Mouse (Mus musculus) heart, postnatal 25 days (tissue): ENCODE measurements around the gene Rassf10. TPM values are rescaled to one million over a fixed set of nuclear protein-coding genes. Genes with fewer than 3 reads are reported as not detected.
A peak's percentile ranks its signal among the peaks of the same experiment; 100 is the strongest.

Experiments
- DNase-seq: peaks from one replicate; pipeline ENCODE4 v3.0.0; 2022; ENCODE audit warnings: low spot score
- intact Hi-C: fragments of 180-260 bp; cut with DNase I; formaldehyde crosslinking; loops from one replicate; pipeline ENCODE4 v1.15.1; 2025
- total RNA-seq, 2 experiments: library from RNA; stranded (reverse); gene quantifications; 2 replicates each; pipeline ENCODE4 v1.2.3; 2021

Gene Rassf10
- total RNA-seq, 2 experiments from 2014 or later, result 1.8 to 2.0 TPM

DNA sequence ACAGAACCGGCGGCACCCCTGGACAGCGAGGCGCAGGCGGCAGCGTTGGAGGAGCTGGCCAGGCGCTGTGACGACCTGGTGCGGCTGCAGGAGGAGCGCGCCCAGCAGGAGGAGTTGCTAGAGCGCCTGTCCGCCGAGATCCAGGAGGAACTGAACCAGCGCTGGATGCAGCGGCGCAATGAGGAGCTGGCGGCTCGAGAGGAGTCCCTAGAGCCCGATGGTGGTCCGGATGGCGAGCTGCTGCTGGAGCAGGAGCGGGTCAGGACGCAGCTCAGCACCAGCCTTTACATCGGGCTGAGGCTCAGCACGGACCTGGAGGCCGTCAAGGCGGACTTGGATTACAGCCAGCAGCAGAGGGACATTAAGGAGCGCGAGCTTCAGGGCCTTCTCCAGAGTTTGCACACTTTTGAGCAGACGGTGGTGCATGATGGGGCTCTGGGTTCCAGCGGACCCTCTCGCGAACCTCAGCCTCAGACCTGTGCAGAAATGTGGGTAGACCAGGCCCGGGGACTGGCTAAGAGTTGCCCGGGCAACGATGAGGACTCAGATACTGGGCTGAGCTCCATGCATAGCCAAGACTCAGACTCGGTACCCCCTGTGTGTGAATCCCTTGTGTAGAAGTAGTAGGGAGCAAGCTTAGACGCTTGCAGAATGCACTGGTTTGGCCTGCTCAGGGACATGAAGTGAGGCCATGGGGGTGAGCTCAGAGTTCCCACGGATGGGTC, 1.5 kb downstream of the Rassf10 start:
- intact Hi-C loops, result loop anchor here (5.0 kb wide), 2 partner anchors 67 to 107 kb away; no protein-coding TSS in a partner anchor

DNA sequence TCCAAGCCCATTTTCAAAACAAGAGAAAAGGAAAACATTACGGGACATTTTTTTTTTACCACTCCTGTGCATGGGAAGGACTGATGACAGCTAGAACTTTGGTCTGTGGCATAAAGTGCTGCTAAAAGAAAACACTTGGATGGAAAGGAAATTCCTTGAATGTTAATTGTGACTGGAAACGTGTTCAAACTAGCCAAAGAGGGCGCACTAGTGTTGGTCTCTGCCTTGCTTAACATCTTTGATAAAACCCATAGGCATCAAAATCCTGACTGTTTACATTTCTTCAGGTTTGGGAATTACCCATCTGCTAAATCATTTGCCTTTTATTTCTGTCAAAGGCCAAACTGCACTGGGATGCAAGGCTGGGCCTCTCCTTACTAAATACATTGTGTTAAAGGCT, 2.2 kb downstream of the Rassf10 start:
- no peak for DNase-seq
- intact Hi-C loops, result loop anchor here (5.0 kb wide), 2 partner anchors 66 to 106 kb away; no protein-coding TSS in a partner anchor

More for the DNA sequence above, 1.5 kb downstream of the Rassf10 start:
- peak; percentile 10 for DNase-seq

DNA sequence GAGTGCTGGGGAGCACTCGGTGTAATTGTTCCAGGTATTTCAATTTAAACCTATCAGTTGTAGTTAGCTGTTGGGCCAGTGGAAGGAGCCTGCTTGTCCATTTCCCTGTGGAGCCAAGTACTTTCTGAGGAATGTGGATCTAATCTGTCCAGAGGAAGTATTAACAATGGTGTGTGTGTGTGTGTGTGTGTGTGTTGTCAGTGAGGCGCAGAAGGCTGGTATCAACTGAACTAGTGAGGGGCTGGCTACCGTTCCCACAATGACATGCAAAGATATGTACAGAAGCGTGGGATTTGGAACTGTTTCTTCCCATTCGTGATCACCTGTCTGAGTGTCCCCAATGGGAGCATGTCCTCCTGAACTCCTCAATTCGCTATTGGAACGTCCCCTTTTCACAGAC, 3.2 kb downstream of the Rassf10 start:
- intact Hi-C loops, result loop anchor here (5.0 kb wide), 2 partner anchors 65 to 105 kb away; no protein-coding TSS in a partner anchor
- no peak for DNase-seq

DNA sequence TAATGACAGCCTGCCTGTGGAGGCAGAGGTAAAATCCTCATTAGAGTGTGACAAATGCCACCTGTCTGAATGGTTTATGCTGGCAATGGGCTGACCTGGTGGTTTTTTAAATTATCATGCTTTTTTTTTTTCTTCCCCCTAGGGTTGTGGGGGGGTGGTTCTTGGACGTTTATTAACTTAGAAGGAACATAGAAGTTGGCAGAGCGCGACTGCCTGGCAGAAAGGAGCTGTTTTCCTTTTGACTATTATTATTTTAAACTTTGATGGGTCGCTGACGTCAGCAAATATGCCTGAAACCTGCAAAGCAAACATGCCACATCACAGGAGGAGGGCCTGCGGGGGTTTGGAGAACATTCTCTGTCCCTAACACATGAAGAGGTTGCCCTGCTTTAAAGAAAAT, 3.9 kb downstream of the Rassf10 start:
- no peak for DNase-seq
- intact Hi-C loops, result loop anchor here (5.0 kb wide), 2 partner anchors 65 to 105 kb away; no protein-coding TSS in a partner anchor

DNA sequence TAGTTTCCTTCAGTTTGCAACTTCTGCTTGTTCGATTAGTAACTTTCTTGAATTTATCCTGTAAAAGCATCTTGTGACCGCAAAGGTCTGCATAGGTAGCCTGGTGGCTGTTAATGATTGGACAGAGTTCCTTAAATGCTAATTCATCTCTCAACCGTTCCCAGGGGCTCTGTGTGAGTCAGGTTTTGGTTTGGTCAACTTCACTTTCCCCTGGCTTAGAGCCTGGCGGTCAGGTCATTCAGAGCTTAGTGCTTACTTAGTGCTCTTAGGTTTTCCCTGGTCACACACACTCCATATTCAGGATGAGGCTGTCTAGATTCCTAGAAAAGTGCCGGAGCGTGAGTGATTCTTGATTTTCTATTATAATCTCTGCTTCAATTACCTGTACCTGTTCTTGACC, 12.6 kb downstream of the Rassf10 start:
- intact Hi-C loops, result no loop called here
- no peak for DNase-seq

DNA sequence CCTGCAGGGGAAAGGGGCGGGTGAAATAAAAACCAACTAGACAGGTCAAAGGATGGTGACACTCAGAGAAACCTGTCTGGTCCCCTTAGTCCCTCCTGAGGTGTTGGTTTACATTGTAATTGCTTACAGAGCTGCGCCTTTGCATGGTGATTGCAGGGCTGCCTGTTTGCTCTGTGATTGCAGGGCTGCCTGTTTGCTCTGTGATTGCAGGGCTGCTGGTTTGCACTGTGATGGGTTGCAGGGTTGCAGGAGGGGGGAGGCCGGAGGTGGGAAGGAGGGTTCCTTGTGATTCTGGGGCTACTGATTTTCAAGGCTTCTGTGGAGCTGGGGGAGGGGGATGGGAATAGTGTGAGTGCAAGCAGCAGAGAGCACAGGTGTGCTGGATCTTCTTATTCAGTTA, 13.0 kb downstream of the Rassf10 start:
- no peak for DNase-seq
- intact Hi-C loops, result no loop called here

DNA sequence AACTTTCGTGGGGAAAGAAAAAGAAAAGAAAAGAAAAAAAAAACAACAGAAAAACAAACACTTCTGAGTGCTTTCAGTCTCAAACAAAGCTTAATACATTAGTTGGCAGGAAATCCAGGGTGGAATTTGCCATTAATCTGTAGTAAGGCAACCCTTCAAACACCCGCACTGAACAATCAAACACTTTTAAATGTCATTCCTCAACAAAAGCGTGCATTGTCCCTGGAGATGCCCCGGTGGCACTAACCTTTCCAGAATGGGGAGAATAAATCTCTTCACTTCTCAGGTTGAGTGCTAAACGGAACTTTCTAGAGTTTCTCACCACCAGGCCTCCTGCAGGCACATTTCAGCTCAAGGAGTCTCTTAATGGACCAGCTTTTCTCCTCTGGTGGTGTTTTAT, 29.6 kb downstream of the Rassf10 start:
- no peak for DNase-seq
- intact Hi-C loops, result no loop called here

DNA sequence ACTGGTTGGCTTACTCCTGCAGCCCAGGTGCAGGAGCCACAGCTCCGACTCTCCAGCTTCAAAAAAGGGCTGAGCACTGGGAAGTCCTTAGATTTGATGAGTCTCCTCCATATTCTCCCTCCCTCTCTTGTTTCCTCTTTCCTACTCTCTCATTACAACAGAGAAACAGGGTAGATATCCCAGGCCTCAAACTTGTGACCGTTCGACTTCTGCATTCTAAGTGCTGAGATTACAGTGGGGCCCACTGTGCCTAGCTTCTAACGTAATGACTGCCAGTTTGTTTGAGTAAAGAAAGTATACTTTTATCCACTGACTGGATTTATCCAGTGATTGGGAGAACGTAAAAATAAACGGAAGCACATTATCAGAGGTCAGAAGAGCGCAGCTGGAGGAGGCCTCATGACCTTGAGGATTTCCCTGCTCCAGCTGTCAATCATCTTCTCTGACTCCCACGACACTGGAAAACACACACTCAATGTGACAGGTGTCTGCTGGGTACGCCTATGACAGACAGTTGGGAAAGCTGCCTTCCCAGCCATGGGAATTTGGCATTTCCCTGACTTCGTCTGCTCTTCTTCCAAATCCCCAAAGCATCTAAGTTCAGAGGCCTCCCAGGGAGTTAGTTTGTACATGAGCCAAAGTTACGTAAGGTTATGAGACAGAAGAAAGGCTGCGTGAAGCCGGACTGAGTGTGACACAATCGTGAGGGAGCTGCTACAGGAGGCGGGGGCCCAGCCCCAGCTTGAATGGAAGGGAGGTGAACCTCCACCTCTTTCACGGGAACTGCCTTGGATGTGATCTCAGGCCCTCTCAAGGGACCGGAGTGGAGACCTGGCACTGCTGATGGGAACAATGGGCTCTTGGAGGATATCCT, 31.2 kb downstream of the Rassf10 start:
- no peak for DNase-seq

DNA sequence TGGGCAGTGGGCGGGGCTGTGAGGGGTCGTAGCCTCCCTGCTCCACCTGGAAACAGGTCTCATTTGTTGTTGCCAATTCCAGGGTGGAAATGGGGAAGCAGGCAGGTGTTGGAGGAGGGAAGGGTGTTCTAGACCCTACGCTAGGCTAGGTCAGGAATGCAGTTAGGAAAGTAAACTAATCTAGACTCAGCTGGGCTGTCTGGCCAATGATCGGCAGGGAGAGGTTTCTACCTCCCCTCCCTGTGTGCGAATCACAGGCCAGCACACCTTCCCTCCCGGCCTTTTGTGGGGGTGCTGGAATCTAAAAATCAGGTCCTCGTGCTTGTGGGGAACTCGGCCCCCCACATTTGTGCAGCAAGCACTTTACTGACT, 31.8 kb downstream of the Rassf10 start:
- intact Hi-C loops, result no loop called here
- DNase-seq, result no peak

More for the DNA sequence above, 31.2 kb downstream of the Rassf10 start:
- intact Hi-C loops, result no loop called here

DNA sequence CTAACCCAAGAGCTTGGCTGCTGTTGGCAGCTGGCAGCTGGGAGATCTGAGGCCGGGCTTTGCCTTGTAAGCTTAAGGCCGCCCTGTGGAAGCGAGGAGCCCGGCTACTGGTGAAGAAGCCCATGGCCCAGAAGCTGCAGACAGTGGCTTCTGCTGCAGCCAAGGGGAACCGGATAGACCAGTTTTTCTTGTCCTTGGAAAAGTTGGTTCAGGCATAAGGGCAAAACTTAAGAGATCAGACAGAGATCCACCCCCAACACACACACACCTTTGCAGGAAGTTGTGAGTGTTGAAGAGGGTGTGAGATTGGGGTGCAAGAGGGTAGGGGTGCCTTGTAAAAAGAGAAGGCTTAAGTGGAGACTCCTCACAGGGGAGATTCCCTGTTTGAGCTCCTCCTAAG, 39.2 kb downstream of the Rassf10 start:
- intact Hi-C loops, result no loop called here
- no peak for DNase-seq

DNA sequence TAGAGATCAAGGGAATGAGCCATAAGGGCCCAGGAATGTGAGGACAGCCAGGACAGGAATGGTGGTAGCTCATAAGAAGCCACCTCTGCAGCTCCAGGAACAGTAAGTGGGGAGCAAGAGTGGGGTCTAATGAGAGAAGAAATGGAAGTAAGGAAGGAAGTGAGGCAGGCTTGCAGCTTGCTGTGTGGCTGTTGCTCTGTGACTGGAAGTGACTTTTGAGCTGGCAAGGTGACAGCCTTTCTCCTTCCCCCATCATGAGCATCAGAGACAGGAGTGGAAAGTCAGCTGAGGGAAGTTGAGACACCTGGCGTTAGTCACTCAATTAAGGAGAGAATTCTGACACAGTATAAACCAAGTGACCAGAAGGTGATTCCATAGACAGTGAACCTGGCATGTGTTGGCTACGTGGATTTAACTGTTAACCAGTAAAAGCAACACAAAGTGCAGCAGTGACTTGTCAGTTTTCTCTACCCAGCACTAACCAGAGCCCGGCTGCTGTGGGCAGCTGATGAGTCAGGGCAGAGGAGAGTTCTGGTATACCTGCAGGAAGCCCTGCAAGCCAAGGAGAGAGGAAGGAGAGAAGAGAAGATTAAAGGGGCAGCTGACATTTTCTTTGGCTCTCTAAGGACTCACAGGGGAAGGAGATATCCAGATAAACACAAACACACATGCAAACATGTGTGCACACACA, 49.9 kb downstream of the Rassf10 start:
- DNase-seq, result no peak
- intact Hi-C loops, result no loop called here

DNA sequence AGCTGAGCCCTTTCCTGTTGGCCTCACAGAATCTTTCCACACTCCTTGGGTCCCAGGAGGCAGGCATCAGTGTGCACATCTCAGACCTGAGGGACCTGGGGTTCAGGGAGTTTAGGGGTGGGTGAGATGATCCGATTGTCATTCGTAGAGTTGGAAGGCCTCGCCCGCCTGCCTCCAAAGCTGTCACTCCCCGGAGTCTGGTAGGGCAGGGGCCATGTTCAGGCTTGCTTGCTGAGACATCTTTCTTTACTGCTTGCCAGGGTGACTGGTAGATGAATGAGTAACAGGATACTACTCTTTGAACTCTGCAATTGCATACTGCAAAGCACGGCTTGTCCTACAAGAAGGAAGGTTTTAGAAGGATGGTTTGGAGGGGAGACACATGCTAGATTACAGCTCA, 52.0 kb downstream of the Rassf10 start:
- no peak for DNase-seq
- intact Hi-C loops, result no loop called here
